Mouse (Mus musculus) naive thymus-derived CD4-positive, alpha-beta T cell, adult 2 months (primary cell): ENCODE measurements around the gene Ube2j1.

ENCODE experiments used
- DNase-seq: peaks from one replicate; pipeline ENCODE4 v3.0.0-alpha.2; 2011; ENCODE audit warnings: low read depth

Ube2j1 gene

DNA sequence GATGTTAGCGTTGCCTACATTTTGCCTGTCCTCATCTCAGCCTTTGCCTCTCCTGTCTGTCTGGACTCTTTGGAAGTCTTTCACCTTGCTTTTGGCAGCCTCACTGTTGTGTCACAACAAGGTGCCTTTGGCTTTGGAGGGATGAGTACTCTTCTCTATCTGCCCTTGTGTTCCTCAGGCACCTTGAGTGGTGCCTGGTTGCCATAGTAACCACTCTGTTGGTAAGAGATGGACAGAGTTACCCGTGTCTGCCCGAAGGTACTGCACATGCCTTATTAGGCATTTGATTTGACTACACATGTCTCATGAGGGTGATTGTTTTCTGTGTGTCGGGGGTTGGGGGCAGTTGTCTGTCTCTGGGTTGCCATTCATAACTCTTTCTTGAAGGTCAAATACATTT, 18.7 kb upstream of the Ube2j1 start:
- DNase-seq = no peak

DNA sequence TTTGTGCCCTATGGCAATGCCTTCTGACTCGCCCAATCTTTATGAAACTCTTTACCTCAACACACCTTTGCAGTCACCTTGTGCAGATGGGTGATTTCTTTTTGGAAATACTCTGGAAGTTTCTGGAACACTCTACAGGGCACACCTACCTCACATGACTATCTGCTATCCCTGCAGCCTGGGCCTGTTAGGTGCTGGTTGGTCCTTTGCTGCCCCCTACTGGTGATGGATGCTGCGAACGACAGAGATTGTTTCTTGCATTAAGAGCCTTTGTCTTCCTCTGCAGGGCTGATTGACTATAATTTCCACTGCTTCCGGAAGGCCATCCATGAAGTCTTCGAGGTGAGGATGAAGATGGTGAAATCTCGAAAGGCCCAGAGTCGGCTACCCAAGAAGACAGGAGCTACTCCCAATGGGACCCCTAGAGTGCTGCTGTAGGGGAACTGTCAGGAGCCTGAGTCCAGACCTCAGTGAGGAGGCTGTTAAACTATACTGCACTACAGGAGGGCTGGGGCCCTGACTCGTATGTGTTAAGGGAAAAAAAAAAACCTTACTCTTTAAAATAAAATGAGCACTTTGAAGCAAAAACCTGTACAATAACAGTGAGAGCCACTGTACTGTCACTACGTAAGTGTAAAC, 12.7 kb upstream of the Ube2j1 start:
- peak; percentile 91 for DNase-seq

DNA sequence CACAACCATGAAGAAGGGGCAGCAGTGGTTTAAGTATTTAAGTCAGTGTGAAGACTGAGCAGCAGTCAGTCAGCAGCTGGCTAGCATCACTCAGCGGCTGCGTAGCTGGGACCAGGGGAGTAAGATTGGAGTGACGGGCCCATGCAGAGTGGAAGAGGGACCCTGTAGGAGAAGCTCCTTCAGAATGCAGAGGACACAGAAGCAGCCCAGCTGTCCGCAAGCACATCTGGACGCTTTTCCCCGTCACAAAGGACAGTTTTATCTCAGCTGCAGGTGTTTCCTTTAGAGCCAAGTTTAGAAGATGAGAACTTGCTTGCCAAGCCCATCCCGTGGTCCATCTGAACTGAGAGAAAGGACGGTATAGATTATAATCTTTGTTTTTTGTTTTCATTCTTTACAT, 6.8 kb upstream of the Ube2j1 start:
- no peak for DNase-seq

DNA sequence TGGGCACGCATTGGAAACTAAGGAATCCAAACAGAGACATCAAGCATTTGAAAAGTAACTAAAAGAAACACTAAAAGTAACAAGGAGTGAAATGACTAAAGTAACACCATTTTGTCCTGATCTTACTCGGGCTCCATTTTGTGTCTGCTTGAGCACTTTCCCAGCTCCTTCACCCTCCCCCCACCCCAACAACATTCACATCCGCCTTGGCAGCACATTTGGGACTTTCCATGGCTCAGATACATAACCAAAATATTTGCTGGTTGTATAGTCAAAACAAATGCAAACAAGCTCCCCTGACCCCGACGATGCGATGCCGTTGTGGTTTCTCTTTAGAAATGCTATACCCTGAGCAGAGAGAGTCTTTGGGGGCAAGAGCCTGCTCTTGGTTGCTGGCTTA, 2.1 kb upstream of the Ube2j1 start:
- DNase-seq = no peak

DNA sequence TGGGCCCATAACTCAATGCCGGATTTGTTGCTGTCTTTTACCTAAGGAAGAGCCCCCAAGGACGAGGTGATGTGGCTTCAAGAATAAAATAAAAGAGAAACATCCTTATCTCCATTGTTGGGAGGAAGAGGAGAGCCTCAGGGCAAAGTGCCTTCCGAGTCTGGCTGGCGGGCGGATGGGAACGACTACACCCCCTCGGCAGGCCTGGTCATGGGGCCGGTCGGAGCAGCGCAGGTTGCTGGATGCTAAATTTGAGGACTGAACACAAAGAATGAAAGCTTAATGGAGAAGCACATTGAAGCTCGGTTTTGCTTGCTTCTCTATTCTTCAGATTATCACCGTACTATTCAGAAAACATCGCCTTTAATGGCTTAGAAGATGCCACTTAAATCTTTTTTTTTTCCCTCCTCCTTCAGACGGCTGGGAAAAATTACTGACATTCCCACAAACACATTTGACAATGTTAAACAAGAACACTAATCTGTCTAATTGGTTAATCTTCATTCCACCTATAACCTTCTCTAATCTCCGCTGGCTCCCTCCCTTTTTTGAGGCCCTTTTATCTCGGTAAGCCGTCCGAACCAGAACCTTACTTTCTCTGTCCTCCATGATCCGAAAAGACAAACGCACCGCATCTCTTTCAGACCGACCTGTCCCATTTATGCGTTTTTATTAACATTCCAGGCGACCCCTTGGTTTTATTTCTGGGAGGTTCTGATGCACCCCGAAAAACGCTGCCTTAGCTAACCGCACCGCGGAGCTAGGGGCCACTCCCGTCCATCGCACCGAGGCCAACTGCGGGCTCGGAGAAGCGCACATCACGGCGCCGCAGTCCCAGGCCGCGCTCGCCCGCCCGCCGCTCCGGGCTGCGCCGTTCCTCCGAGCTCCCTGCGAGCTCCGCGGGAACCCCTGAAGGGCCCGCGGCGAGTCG, 687 bp upstream of the Ube2j1 start:
- DNase-seq = no peak

DNA sequence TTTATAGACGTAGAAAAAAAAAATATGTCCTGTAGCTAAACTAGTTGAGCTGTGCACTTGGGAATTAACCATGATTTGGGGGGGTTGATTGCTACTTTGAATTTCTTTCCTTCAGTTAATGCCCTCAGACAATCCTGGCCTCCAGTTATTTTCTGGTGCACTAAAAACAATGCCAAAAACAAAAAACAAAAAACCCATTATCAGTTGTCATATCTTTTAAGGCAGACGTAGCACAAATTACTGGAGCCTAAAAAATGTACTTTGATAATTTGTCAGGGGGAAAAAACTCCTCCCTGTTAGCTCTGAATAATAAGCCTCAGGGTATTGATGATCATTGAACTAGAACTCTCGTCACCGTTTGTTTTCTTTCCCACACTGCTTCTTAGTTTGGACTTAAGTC, 829 bp downstream of the Ube2j1 start:
- no peak for DNase-seq

DNA sequence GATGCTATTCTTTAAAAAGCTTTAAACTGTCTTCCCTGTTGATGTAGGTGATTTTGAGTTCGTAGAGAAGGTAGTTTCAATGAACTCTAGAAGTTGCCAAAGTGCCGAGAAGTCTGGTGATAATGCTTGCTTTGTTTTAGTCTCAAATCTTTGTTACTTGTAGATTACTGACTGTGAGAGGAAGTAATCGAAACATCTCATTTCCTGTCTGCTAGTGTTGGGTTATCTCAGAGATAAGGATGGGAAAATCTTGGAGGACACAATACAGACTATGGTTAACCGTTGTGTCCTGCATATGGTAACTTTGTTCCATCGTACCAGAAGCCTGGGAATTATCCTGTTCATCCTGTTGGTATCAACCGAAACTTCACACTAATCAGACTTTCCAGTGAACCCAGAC, 2.3 kb downstream of the Ube2j1 start:
- peak; percentile 55 for DNase-seq

DNA sequence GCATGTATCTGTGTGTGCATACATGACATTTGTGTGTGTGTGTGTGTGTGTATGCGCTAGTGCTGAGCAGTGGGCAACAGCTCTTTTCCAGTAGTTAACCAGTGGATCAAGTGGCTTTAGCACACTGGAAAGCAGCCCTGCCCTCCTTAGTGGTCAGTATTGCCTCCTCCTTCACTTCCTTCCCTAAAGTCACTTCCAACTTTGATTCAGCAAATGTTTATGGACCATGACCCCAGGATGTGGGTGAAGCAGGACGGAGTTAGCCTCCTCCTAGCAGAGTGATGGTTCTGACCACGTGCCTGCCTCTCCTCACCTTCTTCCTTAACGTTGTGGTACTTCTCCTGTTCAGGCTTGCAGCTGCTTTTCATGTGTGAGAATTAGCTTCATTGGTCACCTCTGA, 8.6 kb downstream of the Ube2j1 start:
- no peak for DNase-seq

DNA sequence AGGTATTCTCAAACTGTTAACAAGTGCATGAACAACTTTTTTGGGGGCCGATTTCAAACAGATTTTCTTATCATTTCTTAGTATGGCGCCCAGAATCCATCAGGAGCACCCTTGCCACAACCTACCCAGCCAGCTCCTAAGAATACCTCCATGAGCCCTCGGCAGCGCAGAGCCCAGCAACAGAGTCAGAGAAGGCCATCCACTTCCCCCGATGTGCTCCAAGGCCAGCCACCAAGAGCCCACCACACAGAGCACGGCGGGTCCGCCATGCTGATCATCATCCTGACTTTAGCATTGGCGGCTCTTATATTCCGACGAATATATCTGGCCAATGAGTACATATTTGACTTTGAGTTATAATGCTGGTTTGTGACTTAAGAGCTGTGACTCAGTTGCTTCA, 18.4 kb downstream of the Ube2j1 start:
- no peak for DNase-seq

DNA sequence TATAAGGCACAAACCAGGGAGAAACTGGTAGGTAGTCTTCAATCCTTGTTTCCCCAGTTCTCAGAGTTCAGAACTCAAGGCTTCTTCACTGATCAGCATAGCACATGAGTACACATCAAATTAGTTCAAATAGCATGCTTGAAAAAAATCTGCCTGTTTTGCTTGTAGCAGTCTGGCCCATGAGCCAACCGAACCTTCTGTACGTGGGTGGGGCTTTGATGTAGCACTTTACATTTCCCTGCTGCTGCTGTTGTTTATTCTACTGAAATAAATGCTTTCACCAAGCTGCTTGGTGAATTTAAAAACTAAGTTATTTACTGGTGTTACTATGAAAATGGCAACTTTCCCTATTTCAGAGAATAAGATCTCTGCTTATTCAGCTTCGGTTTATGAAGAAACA, 20.8 kb downstream of the Ube2j1 start:
- DNase-seq = no peak

DNA sequence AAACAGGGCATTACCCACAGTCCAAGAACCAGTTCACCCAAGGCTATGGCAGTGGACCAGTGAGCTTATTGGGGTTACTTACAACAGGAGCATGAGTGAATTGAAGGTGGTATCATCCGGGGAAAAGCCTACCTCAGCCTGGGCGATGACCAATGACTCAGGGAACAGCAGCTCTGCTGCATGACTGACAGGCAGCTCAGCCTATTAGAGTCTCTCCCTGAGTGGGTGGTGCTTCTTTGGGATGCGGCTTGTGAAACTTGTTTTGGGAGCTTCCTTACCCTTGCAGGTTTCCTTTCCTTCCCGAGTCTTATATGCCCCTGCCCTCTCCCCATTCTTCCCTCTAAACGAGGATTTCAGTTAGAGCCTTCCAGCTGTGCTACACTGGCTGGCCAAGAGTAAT, 21.4 kb downstream of the Ube2j1 start:
- no peak for DNase-seq

DNA sequence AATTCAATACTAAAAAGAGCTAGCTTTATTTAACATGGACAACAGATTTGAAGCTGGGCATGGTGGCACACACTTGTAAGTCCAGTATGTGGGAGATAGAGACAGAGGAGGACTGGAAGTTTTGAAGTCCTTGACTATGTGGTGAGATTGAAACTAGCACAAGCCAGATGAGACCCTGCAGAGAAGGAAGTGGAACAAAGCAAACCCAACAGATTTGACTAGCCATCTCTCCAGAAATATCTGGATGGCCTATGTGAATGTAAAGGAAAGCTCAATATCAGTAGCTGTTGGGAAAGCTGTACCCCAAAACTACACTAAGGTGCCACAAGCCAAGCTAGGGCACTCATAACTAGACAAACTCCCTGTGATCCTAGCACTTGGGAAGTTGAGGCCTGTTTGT, 23.2 kb downstream of the Ube2j1 start:
- no peak for DNase-seq

DNA sequence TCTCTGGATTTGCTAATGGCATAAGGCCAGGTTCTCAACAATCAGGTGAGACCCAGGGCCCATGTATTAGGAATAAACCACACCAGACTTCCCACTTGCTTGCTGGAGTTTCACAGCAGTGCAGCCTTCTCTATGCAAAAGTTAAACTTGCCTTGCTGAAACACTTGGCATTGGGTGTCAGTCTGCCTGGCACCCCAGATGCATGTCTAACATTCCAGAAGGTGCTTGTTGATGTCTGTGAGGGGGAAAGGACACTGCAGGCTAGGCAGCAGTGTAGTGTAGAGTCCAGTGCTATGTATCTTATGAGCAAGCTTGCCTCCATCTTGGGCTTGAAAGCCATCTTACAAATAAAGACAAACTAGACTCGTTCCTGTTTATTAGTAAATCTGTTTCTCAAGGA, 25.1 kb downstream of the Ube2j1 start:
- DNase-seq = no peak

DNA sequence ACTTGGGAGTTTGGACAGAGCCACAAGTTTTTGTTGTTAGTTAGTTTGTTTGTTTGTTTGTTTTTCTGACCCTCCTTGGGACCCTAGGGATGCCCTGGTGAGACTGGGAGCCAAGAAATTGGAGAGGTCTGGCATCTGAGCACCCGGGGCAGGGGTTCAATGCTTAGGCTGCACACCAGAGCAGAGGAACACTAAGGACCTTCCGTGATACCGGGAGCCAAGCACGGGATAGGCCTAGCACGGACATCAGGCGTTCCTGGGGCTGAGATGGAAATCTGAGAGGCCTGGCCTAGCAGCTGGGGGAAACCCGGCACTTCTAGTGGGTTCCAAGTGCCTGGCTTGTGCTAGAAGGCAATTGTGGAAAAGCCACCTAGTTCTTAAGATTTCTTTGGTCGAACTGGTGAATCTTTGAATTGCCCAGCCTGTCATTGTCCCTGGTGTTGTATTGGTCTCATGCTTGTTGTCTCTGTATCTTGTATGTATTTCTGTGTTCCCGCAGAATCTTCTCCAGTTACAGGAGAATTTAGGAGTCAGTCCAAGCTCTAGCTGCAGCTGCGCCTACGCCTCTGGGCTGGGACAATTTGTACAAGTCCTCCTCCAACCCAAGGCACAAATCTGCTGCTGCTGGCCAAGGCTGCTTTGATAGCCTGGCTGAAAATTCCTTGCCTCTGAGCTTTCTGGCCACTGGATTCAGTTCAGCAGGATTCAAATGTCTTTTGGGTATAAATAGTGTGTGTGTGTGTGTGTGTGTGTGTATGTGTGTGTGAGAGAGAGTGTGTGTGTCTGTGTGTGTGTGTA, 26.9 kb downstream of the Ube2j1 start:
- DNase-seq = no peak

DNA sequence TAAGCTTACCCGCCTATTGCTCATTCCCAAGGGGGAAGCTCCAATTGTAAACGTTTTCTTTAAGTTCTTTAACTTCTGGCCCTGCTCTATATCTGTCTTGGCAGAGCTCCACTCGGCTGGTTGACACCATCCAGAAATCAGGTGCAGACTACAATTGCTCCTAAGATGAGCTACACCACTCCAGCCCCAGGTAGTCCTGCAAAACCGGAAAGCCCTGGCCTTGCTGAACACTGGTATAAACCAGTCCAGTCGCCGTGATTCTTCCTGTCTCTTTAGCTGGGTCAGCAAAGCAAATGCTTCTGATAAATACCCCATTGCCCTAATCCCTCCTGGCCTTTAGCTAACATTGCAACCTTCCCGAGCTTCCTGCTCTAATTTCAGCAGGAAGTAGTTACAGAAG, 29.9 kb downstream of the Ube2j1 start:
- DNase-seq = no peak

DNA sequence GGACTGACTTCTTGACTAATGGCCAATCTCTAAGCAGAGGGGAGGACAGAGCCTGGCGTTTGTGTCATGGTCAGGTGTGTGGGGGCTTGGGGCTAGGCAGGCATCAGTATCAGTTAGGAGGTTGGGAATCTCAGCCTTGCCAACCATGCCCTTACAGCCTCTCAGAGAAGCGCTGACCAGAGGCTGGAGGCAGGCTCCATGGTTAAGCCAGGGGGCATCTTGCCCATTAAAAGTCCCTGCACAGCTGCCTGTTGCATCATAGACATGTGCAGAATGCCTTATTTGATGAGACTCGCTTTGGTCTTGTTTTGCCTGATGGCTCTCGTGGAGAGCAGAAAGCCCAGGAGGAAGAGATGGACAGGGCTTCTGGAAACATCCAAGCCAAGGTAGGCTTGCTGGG, 31.8 kb downstream of the Ube2j1 start, which contains the start of gene Gabrr2:
Gene Gabrr2 (plus strand): TSS at position 19 of the 400 bp plus-strand sequence.
- no peak for DNase-seq

DNA sequence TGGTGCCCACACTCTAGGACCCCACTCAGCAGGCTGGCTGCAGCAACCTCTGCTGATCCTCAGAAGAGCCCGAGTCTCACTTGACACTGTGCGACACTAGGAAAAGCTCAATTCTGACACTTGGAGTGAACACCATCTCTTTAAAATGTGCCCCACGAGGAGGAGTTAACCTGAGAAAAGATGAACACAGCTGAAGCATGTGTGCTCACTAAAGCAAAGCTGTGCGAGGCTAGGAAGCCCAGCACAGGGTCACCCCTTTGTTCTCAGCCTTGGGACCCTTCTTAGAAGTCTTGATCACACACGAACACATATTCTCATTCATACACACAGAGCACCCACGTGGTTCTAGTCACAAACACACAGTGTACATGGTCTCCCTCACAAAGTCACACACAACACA, 33.8 kb downstream of the Ube2j1 start:
- no peak for DNase-seq

DNA sequence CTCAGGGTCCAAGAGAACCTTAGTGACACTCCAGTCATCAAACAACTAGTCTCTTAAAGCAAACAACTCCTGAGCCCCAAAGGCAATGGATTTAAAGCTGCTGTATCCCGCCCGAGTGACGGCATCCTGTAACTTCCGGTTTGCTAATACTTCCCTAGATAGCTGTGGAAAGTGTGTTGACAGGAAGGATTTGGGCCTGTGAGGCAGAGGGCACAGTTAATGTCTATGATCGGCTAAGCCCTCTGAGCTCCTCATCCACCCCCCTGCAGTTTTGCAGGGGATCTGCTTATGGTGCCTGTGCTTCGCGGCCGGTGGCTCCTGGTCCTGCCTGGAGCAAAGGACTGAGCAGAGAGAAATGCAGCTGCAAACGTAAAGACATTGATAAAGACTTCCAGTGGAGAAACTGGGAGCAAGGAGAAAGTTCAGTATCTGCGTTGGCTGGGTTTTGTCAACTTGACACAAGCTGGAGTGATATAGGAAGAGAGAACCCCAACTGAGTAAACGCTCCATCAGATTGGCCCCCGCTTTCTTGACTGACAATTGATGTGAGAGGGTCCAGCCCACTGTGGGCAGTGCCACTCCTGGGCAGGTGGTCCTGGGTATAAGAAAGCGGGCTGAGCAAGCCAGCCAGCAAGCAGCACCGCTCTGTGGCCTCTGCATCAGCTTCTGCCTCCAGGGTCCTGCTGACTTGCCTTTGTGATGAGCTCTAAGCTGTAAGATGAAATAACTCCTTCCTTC, 35.2 kb downstream of the Ube2j1 start:
- DNase-seq = no peak

DNA sequence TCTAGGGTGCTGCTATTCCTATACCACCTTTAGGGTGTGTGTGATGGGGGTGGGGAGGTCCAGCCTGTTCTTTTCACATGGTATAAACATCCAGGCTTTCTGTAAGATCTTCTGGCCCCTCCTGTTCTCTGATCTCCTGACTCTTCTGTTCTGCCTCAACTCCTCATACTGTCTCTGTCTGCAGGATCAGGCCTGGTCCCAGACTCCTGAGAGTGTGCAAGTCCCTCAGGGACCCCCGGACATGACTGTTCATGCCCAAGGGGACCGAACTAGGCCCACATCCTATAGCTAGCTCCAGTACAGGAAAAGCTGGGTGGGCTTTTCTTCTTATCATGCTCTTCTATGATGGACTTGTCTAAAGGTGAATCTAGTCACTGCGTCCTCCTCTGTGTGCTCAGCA, 36.1 kb downstream of the Ube2j1 start:
- no peak for DNase-seq

DNA sequence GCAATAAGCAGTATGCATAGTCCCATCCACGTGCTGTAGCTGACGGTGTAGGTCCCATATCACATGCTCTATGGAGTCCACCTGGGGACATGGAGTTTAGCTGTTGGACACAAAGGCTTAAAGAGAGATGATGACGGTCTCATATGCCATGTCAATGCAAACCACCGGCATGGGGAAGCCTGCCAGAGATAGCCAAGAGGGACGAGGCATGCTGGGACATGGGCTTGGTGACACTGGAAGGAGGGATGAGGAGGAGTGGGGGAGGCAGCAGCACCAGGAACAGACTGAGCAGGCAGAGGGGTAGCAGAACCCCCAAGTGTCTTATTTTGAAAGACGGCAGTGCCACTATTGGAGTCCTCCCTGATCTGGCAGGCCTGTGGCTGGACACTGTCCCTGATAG, 36.6 kb downstream of the Ube2j1 start:
- DNase-seq = no peak

DNA sequence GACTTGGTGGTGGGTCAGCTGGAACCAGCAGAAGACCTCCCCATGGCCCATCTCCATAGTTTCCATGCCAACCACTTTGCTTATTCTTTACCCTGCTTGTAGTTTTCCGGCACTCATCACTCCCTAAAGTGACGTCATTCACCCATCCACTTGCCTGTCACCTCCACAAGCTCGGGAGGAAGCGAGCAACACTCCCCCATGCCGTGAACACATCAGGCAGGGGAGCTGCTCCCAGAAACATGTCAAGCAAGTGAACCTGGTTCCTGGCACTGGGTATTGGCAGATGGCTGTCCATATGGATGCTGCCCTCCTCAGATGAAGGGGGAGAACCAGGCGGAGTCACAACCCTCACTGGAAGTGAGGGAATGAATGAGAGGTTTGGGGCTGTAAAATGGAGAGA, 37.7 kb downstream of the Ube2j1 start:
- DNase-seq = no peak

DNA sequence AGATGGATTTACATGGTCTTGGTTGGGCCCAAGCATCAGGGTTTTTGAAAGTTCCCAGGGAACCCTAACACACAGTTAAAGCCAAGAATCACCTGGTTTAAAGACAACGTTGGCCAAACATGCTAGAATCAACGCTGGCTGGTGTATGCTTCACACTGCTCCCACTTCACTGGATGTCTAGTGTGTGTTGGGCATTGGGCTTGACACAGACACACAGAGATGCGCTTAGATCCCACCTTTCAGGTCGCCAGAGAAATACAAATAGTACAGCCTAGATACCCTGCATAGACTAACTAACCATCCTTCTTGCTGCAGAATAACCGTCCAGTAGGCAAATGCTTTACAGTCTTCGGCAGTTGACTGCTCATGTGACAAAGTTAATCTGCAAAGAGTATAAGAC, 39.1 kb downstream of the Ube2j1 start:
- DNase-seq = no peak
